Mouse (Mus musculus) heart, embryonic 13.5 days (tissue): ENCODE results near the gene Krt80. TPM values are rescaled to one million over a fixed set of nuclear protein-coding genes. Genes with fewer than 3 reads are reported as not detected.

Source experiments
- ATAC-seq: fragments of 200-750 bp; cut with Nextera tagmentation; 2 replicates; pipeline ENCODE4 v1.8.0; 2017; ENCODE audit warnings: moderate TSS enrichment; ENCODE audit not compliant: insufficient number of reproducible peaks, low FRiP score, low TSS enrichment; ENCODE audit errors: extremely low read depth
- H3K27ac ChIP-seq: fragments of 300-500 bp; sonication (generic); replicated peaks from 2 replicates; pipeline ENCODE4 v1.5.1; 2015; ENCODE audit warnings: moderate library complexity, mild to moderate bottlenecking, inconsistent platforms
- H3K27me3 ChIP-seq: fragments of 300-500 bp; sonication (generic); replicated peaks from 2 replicates; pipeline ENCODE4 v1.6.1; 2015; ENCODE audit warnings: mild to moderate bottlenecking, inconsistent platforms
- H3K36me3 ChIP-seq: fragments of 300-500 bp; sonication (generic); 2 replicates; pipeline ENCODE4 v1.6.1; 2015; ENCODE audit warnings: mild to moderate bottlenecking, inconsistent platforms
- H3K4me1 ChIP-seq: fragments of 300-500 bp; sonication (generic); 2 replicates; pipeline ENCODE4 v1.6.1; 2015; ENCODE audit warnings: inconsistent platforms
- H3K4me2 ChIP-seq: fragments of 300-500 bp; sonication (generic); 2 replicates; pipeline ENCODE4 v1.6.1; 2015; ENCODE audit warnings: inconsistent platforms, mild to moderate bottlenecking, moderate library complexity
- H3K4me3 ChIP-seq: fragments of 300-500 bp; sonication (generic); 2 replicates; pipeline ENCODE4 v1.5.1; 2015; ENCODE audit warnings: moderate library complexity, mild to moderate bottlenecking, inconsistent platforms
- H3K9ac ChIP-seq: fragments of 300-500 bp; sonication (generic); 2 replicates; pipeline ENCODE4 v1.6.1; 2015; ENCODE audit warnings: inconsistent platforms, mild to moderate bottlenecking, moderate library complexity
- H3K9me3 ChIP-seq: fragments of 300-500 bp; sonication (generic); 2 replicates; pipeline ENCODE4 v1.6.1; 2016; ENCODE audit warnings: inconsistent platforms
- WGBS: fragments of 180-500 bp; shearing (Covaris S2); methylation state at CpG from one replicate; pipeline ENCODE4 v1.1.7; 2015; ENCODE audit warnings: mixed read lengths; 5-methylcytosine and 5-hydroxymethylcytosine counted together
- polyA plus RNA-seq: library from polyadenylated mRNA; unstranded; fragments of >200 nt; fragmentation: Nextera tagmentation; extraction: Ambion mirVana; gene quantifications from 2 replicates; pipeline ENCODE4 v1.2.1, GENCODE M21; 2015

Krt80 gene
- polyA plus RNA-seq, 1 experiment from 2014 or later: 7.8 TPM

- ATAC-seq: no peak
- Histone ChIP-seq H3K4me1 (peaks cover 13% of the 10 kb centered on the region), H3K4me3 (no peak overlapping the region), H3K9me3 (no peaks in the 10 kb centered on the region), H3K27ac (no peak overlapping the region), H3K9ac (no peak overlapping the region), H3K4me2 (no peak overlapping the region), H3K27me3 (0 out of 2 replicates have a peak, but pooled peaks cover 7% of the 10 kb centered on the region), H3K36me3 (no peaks in the 10 kb centered on the region)
- WGBS: 50% methylated on average over 7 of the region's 7 CpGs
These were observed 24.9 kb upstream of the Krt80 start for GRCm38 (mm10) chr15:101394908-101395307.

- Histone ChIP-seq H3K9me3 (no peaks in the 10 kb centered on the region), H3K27ac (no peak overlapping the region), H3K4me3 (no peak overlapping the region), H3K27me3 (peaks cover 13% of the 10 kb centered on the region; the same call in 1 of the 2 replicates), H3K4me2 (no peak overlapping the region), H3K9ac (no peak overlapping the region), H3K4me1 (peaks cover 29% of the 10 kb centered on the region), H3K36me3 (no peaks in the 10 kb centered on the region)
- ATAC-seq: no peak
- 78% methylated on average over 5 of the region's 5 CpGs for WGBS
These were observed 22.3 kb upstream of the Krt80 start for GRCm38 (mm10) chr15:101392251-101392650.

- no peak for ATAC-seq
- Histone ChIP-seq H3K27ac (no peak overlapping the region), H3K4me2 (no peak overlapping the region), H3K27me3 (peaks cover 22% of the 10 kb centered on the region), H3K4me1 (peaks cover 34% of the 10 kb centered on the region), H3K4me3 (no peak overlapping the region), H3K36me3 (no peaks in the 10 kb centered on the region), H3K9me3 (no peaks in the 10 kb centered on the region), H3K9ac (no peak overlapping the region)
- WGBS: 78% methylated on average over 5 of the region's 5 CpGs
These were observed 20.2 kb upstream of the Krt80 start for GRCm38 (mm10) chr15:101390203-101390602.

GRCm38 (mm10) chr15:101388034-101388541 is 18.1 kb upstream of the Krt80 start:
- Histone ChIP-seq H3K4me3 (no peak overlapping the region), H3K27ac (no peak overlapping the region), H3K36me3 (no peaks in the 10 kb centered on the region), H3K9me3 (no peaks in the 10 kb centered on the region), H3K9ac (no peak overlapping the region), H3K4me1 (peaks cover 42% of the 10 kb centered on the region), H3K27me3 (peaks cover 26% of the 10 kb centered on the region), H3K4me2 (no peak overlapping the region)
- 24% methylated on average over 5 of the region's 5 CpGs for WGBS
- ATAC-seq: no peak

GRCm38 (mm10) chr15:101387176-101387575 is 17.2 kb upstream of the Krt80 start:
- peaks cover 49% of the 10 kb centered on the region for H3K4me1 ChIP-seq
- 53% methylated on average over 3 of the region's 3 CpGs for WGBS
- no peaks in the 10 kb centered on the region for H3K36me3 ChIP-seq
- no peak overlapping the region for H3K27ac ChIP-seq
- peaks cover 27% of the 10 kb centered on the region for H3K27me3 ChIP-seq
- H3K9me3 ChIP-seq: no peaks in the 10 kb centered on the region
- H3K4me3 ChIP-seq: no peak overlapping the region
- ATAC-seq: no peak
- no peak overlapping the region for H3K4me2 ChIP-seq
- no peak overlapping the region for H3K9ac ChIP-seq

GRCm38 (mm10) chr15:101385064-101385463 is 15.1 kb upstream of the Krt80 start:
- Histone ChIP-seq H3K27ac (no peak overlapping the region), H3K4me3 (no peak overlapping the region), H3K4me2 (no peak overlapping the region), H3K4me1 (peaks cover 64% of the 10 kb centered on the region), H3K36me3 (no peaks in the 10 kb centered on the region), H3K9ac (no peak overlapping the region), H3K27me3 (peaks cover 39% of the 10 kb centered on the region), H3K9me3 (no peaks in the 10 kb centered on the region)
- WGBS: 62% methylated on average over 6 of the region's 6 CpGs
- no peak for ATAC-seq

GRCm38 (mm10) chr15:101384610-101385009 is 14.6 kb upstream of the Krt80 start:
- H3K9ac ChIP-seq: no peak overlapping the region
- peaks cover 44% of the 10 kb centered on the region for H3K27me3 ChIP-seq
- no peaks in the 10 kb centered on the region for H3K36me3 ChIP-seq
- no peak overlapping the region for H3K4me3 ChIP-seq
- WGBS: 70% methylated on average over 7 of the region's 7 CpGs
- no peak overlapping the region for H3K4me2 ChIP-seq
- H3K27ac ChIP-seq: no peak overlapping the region
- H3K4me1 ChIP-seq: peaks cover 64% of the 10 kb centered on the region
- H3K9me3 ChIP-seq: no peaks in the 10 kb centered on the region
- ATAC-seq: no peak

GRCm38 (mm10) chr15:101382811-101383210 is 12.8 kb upstream of the Krt80 start:
- no peaks in the 10 kb centered on the region for H3K36me3 ChIP-seq
- H3K4me1 ChIP-seq: peaks cover 53% of the 10 kb centered on the region
- WGBS: 71% methylated on average over 11 of the region's 11 CpGs
- H3K4me2 ChIP-seq: no peak overlapping the region
- peaks cover 40% of the 10 kb centered on the region for H3K27me3 ChIP-seq
- ATAC-seq: no peak
- H3K9ac ChIP-seq: no peak overlapping the region
- no peaks in the 10 kb centered on the region for H3K9me3 ChIP-seq
- H3K27ac ChIP-seq: no peak overlapping the region
- H3K4me3 ChIP-seq: no peak overlapping the region

- H3K9ac ChIP-seq: no peak overlapping the region
- WGBS: 37% methylated on average over 9 of the region's 9 CpGs
These were observed 11.8 kb upstream of the Krt80 start for GRCm38 (mm10) chr15:101381758-101382157.

GRCm38 (mm10) chr15:101378646-101379045 is 8.7 kb upstream of the Krt80 start:
- no peak overlapping the region for H3K27ac ChIP-seq
- no peak for ATAC-seq
- 82% methylated on average over 5 of the region's 5 CpGs for WGBS
- H3K27me3 ChIP-seq: peaks cover 31% of the 10 kb centered on the region; the same call in 1 of the 2 replicates
- H3K36me3 ChIP-seq: no peaks in the 10 kb centered on the region
- H3K9ac ChIP-seq: no peak overlapping the region
- H3K4me3 ChIP-seq: no peak overlapping the region
- H3K4me1 ChIP-seq: peaks cover 62% of the 10 kb centered on the region
- H3K9me3 ChIP-seq: no peaks in the 10 kb centered on the region
- H3K4me2 ChIP-seq: no peak overlapping the region

More at GRCm38 (mm10) chr15:101381758-101382157, 11.8 kb upstream of the Krt80 start:
- Histone ChIP-seq H3K4me1 (peaks cover 53% of the 10 kb centered on the region), H3K36me3 (no peaks in the 10 kb centered on the region), H3K27ac (no peak overlapping the region), H3K9me3 (no peaks in the 10 kb centered on the region), H3K4me2 (no peak overlapping the region), H3K4me3 (no peak overlapping the region), H3K27me3 (peaks cover 40% of the 10 kb centered on the region)
- ATAC-seq: no peak

- Histone ChIP-seq H3K27me3 (peaks cover 28% of the 10 kb centered on the region; the same call in 1 of the 2 replicates), H3K27ac (no peak overlapping the region), H3K9me3 (no peaks in the 10 kb centered on the region), H3K4me3 (no peak overlapping the region), H3K4me1 (peaks cover 69% of the 10 kb centered on the region), H3K9ac (peak overlapping the region; percentile 50; the same call in 1 of the 2 replicates), H3K36me3 (no peaks in the 10 kb centered on the region), H3K4me2 (no peak overlapping the region)
- 52% methylated on average over 5 of the region's 5 CpGs for WGBS
- ATAC-seq: no peak
These were observed 6.8 kb upstream of the Krt80 start for GRCm38 (mm10) chr15:101376776-101377061.

GRCm38 (mm10) chr15:101375956-101376775 is 6.2 kb upstream of the Krt80 start:
- Histone ChIP-seq H3K4me2 (no peak overlapping the region), H3K9me3 (no peaks in the 10 kb centered on the region), H3K36me3 (no peaks in the 10 kb centered on the region), H3K9ac (peak overlapping the region; percentile 50; the same call in 1 of the 2 replicates), H3K27me3 (peaks cover 28% of the 10 kb centered on the region; the same call in 1 of the 2 replicates), H3K4me3 (no peak overlapping the region), H3K4me1 (peaks cover 69% of the 10 kb centered on the region), H3K27ac (no peak overlapping the region)
- no peak for ATAC-seq
- 74% methylated on average over 6 of the region's 6 CpGs for WGBS
